ENCODE assay signal across 14 mouse cellular contexts in genomic region chr6:55161311-55161761, GRCm38 (mm10). TPM values are rescaled to one million over a fixed set of nuclear protein-coding genes. Genes with fewer than 3 reads are reported as not detected.
A peak's percentile ranks its signal among the peaks of the same experiment; 100 is the strongest.
DNase-seq lines count a peak whose midpoint lies in the region.
"Had no signal": no experiment of that assay in that cellular context is flagged by ENCODE, and none has a peak within 500 bp of the region (broad histone marks: within the 10 kb centered on the region; RNA-seq: fewer than 3 reads in every experiment).

No protein-coding gene starts in this region.

- intact Hi-C loops in left cerebral cortex, postnatal 25 days (cut with DNase I): loop anchor here (10.0 kb wide), 1 partner anchor 567 kb away; the partner anchor contains the start of genes Fkbp14 and Plekha8

- DNase-seq in 416B (ENCODE audit: low read depth): peak; percentile 19
- DNase-seq in frontal cortex, postnatal 10 days (ENCODE audit: low spot score in 2 of 2): peak; percentile 30 to 53
- peak; percentile 46 to 59 for DNase-seq in layer of hippocampus, postnatal 10 days (ENCODE audit: low spot score in 2 of 2)
- DNase-seq in left cerebral cortex, postnatal 25 days (ENCODE audit: low spot score in 2 of 2): peak; percentile 75 to 92
- DNase-seq in urinary bladder, postnatal 4 days (ENCODE audit: low spot score in 2 of 2): no peak
- DNase-seq in c-Kit-positive CD71-positive TER-119-positive erythroid progenitor cells, embryonic 14.5 days (ENCODE audit: low spot score): no peak
- no peak for DNase-seq in thymus, adult 18-20 months
- no peak for DNase-seq in spleen, postnatal 10 days (ENCODE audit: low spot score in 2 of 2)
- DNase-seq: cerebellum, adult 11-12 months; gastrocnemius, postnatal 25 days; kidney, postnatal 10 days had no signal

RNA-seq across cellular contexts. Expression of gene Inmt, which starts 13.5 kb away (rescaled TPM):
- under 1 TPM in 1 of 2 experiments, not detected in 1; 0.34 TPM for total RNA-seq in layer of hippocampus, postnatal 10 days (2021)
- 1 to 10 TPM; 1.0 to 1.6 TPM for total RNA-seq in left cerebral cortex, postnatal 25 days (2021)
- total RNA-seq: hematopoietic stem cell, adult 5-6 weeks; monocyte, adult 5-6 weeks had no signal

RNA-seq across cellular contexts. Expression of gene Crhr2, which starts 28.5 kb away (rescaled TPM):
- 1 to 10 TPM; 2.3 to 3.2 TPM for total RNA-seq in layer of hippocampus, postnatal 10 days (2021)
- total RNA-seq in left cerebral cortex, postnatal 25 days (2021): 1 to 10 TPM; 2.6 to 3.1 TPM
- total RNA-seq: hematopoietic stem cell, adult 5-6 weeks; MEL; monocyte, adult 5-6 weeks had no signal

RNA-seq across cellular contexts. Expression of gene Mindy4, which starts 41.8 kb away (rescaled TPM):
- 10 to 100 TPM; 10.9 to 12.5 TPM for total RNA-seq in layer of hippocampus, postnatal 10 days (2021)
- 10 to 100 TPM; 12.6 to 13.0 TPM for total RNA-seq in left cerebral cortex, postnatal 25 days (2021)
- total RNA-seq: monocyte, adult 5-6 weeks had no signal

Comparison
In these comparisons a context has a peak if more than half of its experiments do, and no peak if none do; other contexts are left out.
1. DNase-seq: peak in 416B (single experiment), frontal cortex, postnatal 10 days (2 of 2), layer of hippocampus, postnatal 10 days (2 of 2) and left cerebral cortex, postnatal 25 days (2 of 2); none in urinary bladder, postnatal 4 days (0 of 2), c-Kit-positive CD71-positive TER-119-positive erythroid progenitor cells, embryonic 14.5 days (single experiment), thymus, adult 18-20 months (0 of 2) and spleen, postnatal 10 days (0 of 2).